Mouse (Mus musculus): ENCODE data around the gene Slc25a53. TPM values are rescaled to one million over a fixed set of nuclear protein-coding genes. Genes with fewer than 3 reads are reported as not detected.

Slc25a53 gene
- polyA plus RNA-seq (2014; fragmentation: Illumina TruSeq; extraction: RNeasy Lipid Tissue Mini Kit (QIAGEN cat#74804); ENCODE audit: low read depth, low replicate concordance), result 7.4 TPM

GRCm38 (mm10) chrX:137038000-137038483 lies at the start of gene Slc25a53:
Gene Slc25a53, minus strand, starts transcription at chrX:137038302.

GRCm38 (mm10) chrX:137049425-137050225 lies 11.5 kb upstream of the Slc25a53 start, which contains the start of gene Fam199x:
Gene Fam199x, plus strand, starts transcription at chrX:137049594.

GRCm38 (mm10) chrX:136992978-136993547 lies 45.0 kb downstream of the Slc25a53 start, which contains the start of gene Zcchc18:
Gene Zcchc18, plus strand, starts transcription at chrX:136993155.

GRCm38 (mm10) chrX:136976424-136977084 lies 61.5 kb downstream of the Slc25a53 start, which contains the start of the genes Tmsb15l and Tmsb15b1:
Gene Tmsb15l, minus strand, starts transcription at chrX:136976869.
Gene Tmsb15b1, minus strand, starts transcription at chrX:136976874.

GRCm38 (mm10) chrX:136975397-136975796 lies 62.7 kb downstream of the Slc25a53 start, which contains the start of gene Tmsb15b2:
Gene Tmsb15b2, minus strand, starts transcription at chrX:136975497.

Other genes with a start within 250 kb of the Slc25a53 start
- gene Plp1, start 215.6 kb downstream of the Slc25a53 start, polyA plus RNA-seq (2014; fragmentation: Illumina TruSeq; extraction: RNeasy Lipid Tissue Mini Kit (QIAGEN cat#74804); ENCODE audit: low read depth, low replicate concordance), result 4.8 TPM
- 0.37 TPM for gene Rab9b, start 169.5 kb downstream of the Slc25a53 start, polyA plus RNA-seq (2014; fragmentation: Illumina TruSeq; extraction: RNeasy Lipid Tissue Mini Kit (QIAGEN cat#74804); ENCODE audit: low read depth, low replicate concordance)
- not detected for gene H2bfm, start 111.0 kb downstream of the Slc25a53 start, polyA plus RNA-seq (2014; fragmentation: Illumina TruSeq; extraction: RNeasy Lipid Tissue Mini Kit (QIAGEN cat#74804); ENCODE audit: low read depth, low replicate concordance)
- 16.2 TPM for gene Tmsb15b2, start 62.8 kb downstream of the Slc25a53 start, polyA plus RNA-seq (2014; fragmentation: Illumina TruSeq; extraction: RNeasy Lipid Tissue Mini Kit (QIAGEN cat#74804); ENCODE audit: low read depth, low replicate concordance)
- gene Tmsb15l, start 61.4 kb downstream of the Slc25a53 start, polyA plus RNA-seq (2014; fragmentation: Illumina TruSeq; extraction: RNeasy Lipid Tissue Mini Kit (QIAGEN cat#74804); ENCODE audit: low read depth, low replicate concordance), result 3.9 TPM
- 18.0 TPM for gene Tmsb15b1, start 61.4 kb downstream of the Slc25a53 start, polyA plus RNA-seq (2014; fragmentation: Illumina TruSeq; extraction: RNeasy Lipid Tissue Mini Kit (QIAGEN cat#74804); ENCODE audit: low read depth, low replicate concordance)
- gene Zcchc18, start 45.1 kb downstream of the Slc25a53 start, polyA plus RNA-seq (2014; fragmentation: Illumina TruSeq; extraction: RNeasy Lipid Tissue Mini Kit (QIAGEN cat#74804); ENCODE audit: low read depth, low replicate concordance), result 4.3 TPM
- 3.5 TPM for gene Fam199x, start 11.3 kb upstream of the Slc25a53 start, polyA plus RNA-seq (2014; fragmentation: Illumina TruSeq; extraction: RNeasy Lipid Tissue Mini Kit (QIAGEN cat#74804); ENCODE audit: low read depth, low replicate concordance)
- 0.25 TPM for gene Esx1, start 83.8 kb upstream of the Slc25a53 start, polyA plus RNA-seq (2014; fragmentation: Illumina TruSeq; extraction: RNeasy Lipid Tissue Mini Kit (QIAGEN cat#74804); ENCODE audit: low read depth, low replicate concordance)

Data from adipose tissue, adult 10 weeks (tissue).